Mouse (Mus musculus): ENCODE data around the gene Atg2a.

Atg2a gene

DNA sequence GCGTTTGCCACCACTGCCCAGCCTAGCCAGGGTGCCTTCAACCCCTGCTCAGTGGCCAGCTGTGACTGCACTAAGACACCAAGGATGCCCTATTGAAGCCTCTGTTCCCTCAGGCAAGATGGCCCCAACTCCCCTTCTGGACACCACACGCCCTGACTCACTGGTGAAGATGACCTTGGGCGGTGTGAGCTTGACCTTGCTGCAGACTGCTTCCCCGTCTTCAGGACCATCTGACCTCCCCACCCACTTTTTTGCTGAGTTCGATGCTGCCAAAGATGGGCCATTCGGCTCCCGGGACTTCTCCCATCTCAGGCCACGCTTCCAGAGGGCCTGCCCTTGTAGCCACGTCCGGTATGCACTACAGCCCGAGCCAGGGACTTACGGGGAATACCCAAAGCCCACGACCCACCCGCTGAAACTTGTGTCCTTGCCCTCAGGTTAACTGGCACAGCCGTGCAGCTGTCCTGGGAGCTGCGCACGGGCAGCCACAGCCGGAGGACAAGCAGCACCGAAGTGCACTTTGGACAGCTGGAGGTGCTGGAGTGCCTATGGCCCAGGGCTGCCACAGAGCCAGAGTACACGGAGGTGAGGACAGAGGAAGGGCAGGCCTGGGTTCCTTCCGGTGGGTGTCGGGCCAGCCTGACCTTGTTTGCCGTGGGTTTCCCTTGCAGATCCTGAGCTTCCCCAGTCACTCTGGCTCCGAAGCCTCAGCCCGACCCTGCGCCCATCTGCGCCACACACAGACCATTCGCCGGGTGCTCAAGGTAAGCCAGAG, 6.2 kb downstream of the Atg2a start:
- DNase-seq, result no peak

DNA sequence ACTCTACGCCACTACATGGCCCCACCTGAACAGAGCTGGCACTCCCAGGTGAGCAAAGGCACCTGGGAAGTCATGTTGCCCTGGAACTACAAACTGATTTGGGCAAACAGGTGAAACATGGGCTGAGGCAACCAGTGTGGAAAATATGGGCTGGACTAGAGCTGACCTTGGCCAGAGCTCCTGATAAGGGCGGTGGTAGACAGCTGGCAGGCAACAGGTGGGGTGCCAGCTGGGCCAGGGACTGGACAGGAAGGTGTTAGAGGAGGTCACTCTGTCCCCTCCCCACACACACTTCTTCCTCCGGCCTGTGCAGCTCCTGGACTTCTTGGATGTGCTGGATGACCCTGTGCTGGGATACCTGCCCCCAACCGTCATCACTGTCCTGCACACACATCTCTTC, 11.6 kb downstream of the Atg2a start:
- no peak for DNase-seq

DNA sequence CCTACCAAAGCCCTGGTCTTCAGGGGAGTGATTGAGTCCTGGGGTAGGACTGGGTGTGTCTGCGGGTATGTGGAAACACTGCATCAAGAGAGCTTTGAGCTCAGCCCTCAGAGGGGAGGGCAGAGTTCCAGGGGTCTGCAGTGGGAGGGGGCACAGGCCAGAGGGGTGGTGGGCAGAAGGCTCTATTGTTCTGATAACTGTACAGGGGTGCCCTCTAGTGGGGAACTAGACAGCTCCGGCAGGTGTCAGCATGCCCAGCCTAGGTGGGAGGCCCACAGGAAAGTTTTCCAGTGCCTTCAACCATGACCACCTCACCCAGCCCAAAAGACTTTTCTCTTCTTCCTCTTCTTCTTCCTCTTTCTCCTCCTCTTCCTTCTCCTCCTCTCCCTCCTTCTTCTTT, 19.0 kb downstream of the Atg2a start:
- DNase-seq, result peak; percentile 78 to 83

DNA sequence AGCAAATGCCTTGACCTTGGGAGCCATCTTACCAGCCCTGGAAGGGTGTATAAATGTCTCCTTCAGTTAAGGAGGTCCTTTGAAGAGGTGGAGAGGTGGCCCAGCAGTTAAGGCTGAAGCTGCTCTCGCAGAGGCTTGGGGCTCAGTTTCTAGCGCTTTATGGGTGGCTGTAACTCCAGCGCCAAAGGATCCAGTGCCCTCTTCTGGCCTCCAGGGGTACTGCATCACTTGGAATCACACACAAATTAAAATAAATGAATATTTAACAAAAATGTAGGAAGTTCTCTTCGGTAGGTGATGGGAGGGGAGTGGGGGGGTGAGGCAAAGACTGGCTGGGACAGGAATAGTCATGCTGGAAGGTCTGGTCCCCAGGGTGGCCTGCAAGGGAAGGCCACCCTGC, 19.5 kb downstream of the Atg2a start:
- DNase-seq, result peak in 1 of 2 experiments; percentile 45

DNA sequence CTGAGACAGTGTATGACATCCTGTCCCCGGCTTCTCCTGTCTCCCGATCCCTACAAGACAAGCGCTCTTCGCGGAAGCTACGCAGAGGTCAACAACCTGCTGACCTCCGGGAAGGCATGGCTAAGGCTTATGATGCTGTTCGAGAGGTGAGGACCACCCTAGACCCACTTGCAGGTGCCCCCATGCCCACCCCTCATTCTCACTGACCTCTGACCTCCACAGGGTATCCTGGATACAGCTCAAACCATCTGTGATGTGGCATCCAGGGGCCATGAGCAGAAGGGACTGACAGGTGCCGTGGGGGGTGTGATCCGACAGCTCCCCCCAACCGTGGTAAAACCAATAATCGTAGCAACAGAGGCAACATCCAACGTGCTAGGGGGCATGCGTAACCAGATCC, 19.9 kb downstream of the Atg2a start:
- DNase-seq, result no peak

DNA sequence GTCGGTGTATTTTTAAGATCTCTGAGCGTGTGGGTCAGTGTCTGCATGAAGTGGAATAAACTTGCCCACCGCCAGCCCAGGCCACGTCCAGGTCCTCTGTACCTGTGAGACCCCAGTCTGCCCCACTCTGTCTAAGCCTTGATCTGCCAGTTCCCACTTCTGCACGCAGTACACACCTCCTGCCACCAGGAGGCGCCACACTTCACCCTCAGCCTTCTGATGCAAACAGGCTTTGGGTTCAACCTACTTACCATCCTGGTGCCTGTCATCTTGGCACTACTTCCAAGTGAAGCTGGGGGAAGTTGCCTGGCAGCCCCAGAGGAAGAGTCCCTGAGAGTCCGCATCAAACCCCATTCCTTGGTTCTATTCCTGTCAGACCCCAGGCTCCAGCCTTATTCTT, 20.8 kb downstream of the Atg2a start:
- DNase-seq, result peak; percentile 90 to 94

DNA sequence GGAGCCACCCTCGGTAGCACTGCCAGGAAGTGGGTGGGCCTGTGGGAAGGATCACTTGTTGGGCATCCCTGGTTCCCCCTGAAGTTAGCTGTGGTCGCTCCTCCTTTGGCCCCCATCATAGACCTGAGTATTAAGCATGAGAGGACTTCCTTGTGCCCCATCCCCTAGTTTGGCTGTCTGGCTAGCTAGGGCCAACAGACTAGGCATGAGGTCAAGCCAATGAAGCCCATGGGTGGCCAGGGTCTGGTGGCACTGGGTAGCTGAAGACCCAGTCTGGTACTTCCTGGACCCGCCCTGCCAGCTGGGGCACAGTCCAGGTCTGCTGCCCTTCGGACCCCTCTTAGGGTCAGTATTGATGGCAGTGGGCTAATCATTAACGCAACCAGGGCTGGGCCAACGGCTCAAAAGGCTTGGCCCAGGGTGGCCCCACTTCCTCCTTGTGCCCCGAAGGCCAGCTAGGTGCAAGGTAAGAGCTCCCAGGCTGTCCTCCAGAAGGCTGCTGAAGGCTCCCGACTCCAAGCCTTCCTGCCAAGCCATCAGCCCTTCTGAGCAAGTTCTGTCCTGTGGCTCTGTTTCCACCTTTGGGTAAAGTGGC, 21.5 kb downstream of the Atg2a start:
- DNase-seq, result peak in 1 of 2 experiments; percentile 36

DNA sequence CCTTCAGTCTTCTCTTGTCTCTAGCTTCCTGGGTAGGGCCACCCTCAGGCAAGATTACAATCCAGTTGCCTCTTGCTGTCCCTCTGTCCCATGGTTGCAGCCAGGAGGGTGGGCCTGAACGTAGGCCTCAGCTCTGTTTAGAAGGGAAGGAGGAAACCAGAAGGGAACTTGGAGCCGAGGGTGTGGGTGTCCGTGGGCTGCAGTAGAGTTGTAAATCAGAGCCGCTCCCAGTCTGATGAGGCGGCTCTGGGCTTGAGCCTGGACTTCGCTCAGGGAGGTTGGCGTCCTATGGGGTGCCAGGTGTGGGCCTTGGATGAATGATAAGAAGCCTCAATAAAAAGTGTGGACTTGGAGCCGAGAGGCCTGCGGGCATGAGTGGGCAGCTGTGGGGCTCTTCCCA, 22.7 kb downstream of the Atg2a start:
- peak; percentile 37 to 44 for DNase-seq

DNA sequence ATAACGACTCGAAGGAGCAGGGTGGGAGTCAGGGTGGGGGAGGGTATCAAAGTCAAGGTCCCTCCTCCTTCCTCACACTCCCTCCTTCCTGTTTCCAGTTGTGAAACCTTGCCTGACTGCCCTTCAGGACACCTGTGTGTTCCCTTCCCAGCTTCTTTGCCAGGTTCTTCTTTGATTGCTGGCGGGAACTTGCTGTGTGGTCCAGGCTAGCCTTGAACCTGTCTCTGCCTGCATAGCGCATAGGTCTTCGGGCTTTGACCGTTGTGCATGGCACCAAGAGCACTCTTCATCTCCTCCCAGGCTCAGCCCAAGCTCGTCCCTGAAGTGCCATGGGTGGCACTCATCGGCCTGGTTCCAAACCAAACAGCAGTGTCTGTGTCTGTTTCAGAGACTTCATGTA, 23.5 kb downstream of the Atg2a start:
- DNase-seq, result peak in 1 of 2 experiments; percentile 28

DNA sequence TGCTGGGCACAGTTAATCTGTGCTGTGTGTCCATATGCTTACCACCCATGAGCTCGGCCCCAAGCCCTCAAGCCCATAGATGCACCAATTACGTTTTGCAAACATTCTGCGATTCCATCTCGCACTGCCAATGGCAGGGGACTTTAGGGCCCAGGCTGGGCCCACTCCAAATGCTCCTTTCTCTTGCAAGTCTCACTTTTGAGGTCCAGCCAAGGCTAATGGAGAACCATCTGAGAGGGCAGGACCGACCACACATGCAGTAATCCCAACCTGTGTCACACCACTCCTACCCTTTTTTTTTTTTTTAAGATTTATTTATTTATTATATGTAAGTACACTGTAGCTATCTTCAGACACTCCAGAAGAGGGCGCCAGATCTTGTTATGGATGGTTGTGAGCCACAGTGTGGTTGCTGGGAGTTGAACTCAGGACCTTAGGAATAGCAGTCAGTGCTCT, 24.3 kb downstream of the Atg2a start:
- peak; percentile 72 to 79 for DNase-seq

DNA sequence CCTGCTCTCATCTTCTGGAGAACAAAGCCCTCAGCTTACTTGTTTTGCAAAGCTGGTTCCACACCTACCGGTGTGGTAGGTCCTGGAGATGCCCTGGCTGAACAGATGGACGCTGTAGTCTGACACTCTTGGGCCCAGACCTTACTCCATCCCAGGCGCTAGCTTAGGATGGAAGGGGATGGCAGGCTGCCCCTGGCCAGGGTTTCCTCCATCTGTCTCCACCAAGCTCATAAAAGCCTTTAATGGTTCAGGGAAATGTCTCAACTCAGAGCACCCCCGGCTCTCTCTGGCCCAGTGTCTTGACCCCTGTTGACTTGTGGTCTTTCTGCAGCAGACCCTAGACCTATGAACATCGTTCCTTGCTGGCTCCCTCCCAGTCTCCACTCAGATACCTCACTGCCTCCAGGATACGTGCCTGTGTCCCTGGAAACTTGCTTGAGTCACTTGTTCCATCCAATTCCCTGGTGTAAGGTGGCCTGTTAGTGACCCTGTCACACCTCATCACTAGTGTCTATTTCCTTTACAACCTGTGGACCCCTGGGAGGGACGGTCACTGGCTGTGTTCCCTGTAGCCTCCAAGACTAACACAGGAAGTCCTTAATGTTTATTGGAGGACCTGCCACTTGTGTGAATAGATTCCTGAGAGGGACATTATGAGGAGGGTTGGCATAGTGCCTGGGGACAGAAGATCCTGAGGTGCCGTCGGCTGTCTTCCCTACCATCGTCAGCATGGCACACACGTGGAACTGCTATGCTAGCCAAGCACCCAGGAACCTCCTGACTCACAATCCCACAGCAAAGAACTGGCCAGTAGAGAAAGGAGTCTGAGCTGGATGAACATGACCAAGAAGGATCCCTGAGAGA, 26.1 kb downstream of the Atg2a start:
- peak; percentile 95 to 97 for DNase-seq

DNA sequence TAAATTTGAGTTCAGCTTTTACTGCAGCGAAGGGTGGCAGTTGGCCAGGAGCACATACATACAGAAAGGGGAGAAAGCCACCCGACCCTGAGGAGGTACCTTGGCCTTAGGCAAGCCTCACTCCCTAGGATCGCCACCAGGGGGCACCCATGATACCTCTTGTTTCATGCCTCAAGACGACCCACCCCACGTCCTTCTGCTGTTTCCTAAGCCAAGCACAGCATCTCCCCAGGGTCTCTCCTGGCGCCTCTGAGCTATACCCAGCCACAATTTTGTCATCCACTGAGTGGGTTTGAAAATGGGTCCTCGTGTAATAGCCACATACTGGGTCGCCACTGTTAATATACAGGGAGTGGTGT, 26.7 kb downstream of the Atg2a start:
- peak; percentile 95 to 96 for DNase-seq

DNA sequence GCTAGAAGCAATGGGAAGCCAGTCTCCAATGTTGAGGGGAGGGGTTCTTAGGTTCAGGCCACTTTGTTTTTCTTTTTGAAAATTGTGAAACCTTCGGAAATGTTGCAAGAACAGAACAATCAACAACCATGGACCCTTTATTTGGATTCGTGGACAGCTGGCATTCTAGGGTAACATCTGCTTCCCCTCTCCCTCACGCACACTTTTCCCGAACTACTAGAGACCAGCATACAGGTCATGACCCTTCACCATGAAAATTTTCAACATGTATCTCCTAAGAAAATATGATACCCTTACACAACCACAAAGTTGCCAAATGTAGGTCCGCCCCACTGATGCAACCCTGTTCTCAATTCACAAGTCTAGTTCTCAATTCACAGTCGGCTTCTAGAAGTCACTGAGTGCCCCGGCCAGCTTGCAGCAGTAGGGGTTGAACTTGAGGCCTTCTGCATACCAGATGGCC, 27.2 kb downstream of the Atg2a start:
- DNase-seq, result peak in 1 of 2 experiments; percentile 31

DNA sequence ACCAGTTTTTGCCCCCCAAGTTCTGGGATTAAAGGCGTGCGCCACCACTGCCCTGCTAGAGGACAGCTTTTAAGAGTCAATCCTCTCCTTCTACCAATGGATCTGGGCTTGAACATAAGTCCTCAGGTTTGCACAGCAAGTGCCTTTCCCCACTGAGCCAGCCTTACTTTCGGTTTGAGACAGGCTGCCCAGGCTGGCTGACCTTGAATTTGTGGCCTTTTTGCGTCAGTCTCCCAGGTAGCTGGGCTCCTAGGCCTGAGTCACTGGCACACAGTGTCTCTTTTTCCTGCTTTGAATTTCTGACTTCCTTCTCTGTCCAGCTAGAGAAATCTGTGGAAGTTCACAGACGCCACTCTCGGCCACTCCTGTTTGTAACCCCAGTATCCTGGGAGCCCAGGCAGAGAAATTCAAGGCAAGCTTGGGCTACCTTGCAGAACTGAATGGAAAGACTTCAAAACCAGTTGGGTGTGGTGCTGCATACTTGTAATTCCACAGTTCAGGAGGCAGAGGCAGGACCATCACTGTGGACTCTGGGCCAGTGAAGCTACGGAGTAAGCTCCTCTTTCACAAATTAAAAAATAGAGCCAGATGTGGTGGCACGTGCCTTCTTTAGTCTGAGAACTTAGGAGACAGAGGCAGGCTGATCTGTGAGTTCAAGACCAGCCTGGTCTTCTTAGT, 28.5 kb downstream of the Atg2a start:
- no peak for DNase-seq

DNA sequence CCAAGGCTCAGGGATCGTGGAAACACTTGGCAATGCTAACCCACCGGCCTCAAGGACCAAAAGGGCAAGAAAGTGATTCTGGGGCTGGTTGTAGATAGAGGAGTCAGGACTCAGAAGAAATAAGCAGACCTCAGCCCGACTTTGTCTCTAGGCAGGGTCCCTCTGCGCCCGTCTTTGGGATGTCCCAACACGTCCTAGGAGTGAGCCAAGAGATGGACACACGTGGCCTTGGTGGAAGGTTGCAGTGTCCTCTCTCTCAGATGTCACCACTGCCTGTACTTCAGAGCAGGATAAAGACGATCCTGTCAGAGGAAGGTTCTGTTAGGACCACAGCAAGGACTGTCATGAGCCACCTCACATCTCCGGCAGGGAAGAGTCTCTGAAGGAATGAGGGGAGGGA, 29.2 kb downstream of the Atg2a start:
- no peak for DNase-seq

DNA sequence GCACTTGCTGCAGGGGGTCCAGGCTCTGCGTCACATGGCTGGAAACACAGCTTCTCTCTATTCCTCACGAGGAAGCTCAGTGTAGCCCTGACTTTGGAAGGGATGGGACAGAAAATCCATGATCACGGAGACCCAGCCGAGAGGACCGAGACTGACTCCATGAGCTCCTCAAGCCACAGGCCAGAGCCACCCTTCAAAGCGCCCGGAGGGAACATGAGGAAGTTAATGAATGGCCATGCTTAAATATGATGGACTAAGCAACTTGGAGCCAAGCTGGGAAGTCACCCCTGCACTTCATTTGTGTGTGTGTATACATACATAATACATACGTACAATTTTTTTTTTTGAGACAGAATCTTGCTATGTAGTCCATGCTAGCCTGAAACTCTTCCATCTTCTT, 29.7 kb downstream of the Atg2a start:
- no peak for DNase-seq

DNA sequence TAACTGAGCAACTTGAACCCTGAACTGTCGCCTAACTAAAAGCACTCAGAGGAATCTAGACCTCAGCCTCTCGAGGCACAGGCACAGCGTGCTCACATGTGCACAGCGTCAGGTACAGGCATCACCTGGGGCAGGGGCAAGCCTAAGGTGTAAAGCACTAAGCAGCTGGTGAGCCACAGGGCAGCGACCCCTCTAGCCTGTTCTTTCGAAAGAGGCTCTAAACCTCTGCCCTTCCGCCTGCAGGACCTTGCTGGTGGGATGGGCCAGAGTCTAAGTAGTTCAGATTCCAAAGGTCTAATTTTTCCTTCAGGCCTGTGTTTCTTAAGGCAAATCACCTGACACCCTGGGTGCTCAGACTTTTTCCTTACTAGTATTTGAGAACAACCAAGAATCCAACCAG, 30.6 kb downstream of the Atg2a start:
- DNase-seq, result no peak

DNA sequence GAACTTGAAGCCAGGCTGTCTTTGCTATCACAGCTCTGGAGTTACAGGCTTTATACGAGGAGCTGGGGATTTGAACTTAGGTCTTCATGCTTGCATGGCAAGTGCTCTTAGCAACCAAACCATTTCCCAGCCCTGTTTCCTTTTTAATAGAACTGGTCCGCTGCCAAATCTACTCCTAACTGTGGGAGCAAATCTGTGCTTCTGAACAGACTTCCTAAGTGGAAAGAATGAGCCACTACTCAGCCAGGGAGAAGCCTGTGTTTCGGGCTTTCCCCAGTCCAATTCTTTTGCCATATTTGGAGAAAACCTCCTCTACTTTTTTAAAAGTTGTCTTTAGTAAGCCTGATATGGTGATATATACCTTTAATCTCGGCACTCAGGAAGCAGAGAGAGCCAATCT, 31.3 kb downstream of the Atg2a start:
- peak in 1 of 2 experiments; percentile 49 for DNase-seq

DNA sequence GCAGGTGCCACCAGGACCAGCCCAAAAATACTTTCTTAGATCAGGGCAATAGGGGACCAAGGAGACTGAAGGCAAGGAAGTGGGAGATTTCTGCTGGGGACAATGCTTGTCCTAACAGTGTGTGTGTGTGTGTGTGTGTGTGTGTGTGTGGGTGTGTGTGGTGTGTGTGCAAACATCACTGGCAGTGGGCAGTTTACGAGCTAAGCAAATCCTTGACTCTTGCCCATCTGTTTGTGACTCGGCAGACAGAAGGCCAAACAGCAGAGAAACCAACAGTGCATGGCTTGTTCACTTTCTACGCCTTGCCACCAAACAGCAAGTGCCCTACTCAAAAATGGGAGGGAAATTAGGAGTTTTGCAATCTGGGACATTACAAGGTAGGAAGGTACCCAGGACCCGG, 32.1 kb downstream of the Atg2a start:
- DNase-seq, result peak; percentile 54 to 61

DNA sequence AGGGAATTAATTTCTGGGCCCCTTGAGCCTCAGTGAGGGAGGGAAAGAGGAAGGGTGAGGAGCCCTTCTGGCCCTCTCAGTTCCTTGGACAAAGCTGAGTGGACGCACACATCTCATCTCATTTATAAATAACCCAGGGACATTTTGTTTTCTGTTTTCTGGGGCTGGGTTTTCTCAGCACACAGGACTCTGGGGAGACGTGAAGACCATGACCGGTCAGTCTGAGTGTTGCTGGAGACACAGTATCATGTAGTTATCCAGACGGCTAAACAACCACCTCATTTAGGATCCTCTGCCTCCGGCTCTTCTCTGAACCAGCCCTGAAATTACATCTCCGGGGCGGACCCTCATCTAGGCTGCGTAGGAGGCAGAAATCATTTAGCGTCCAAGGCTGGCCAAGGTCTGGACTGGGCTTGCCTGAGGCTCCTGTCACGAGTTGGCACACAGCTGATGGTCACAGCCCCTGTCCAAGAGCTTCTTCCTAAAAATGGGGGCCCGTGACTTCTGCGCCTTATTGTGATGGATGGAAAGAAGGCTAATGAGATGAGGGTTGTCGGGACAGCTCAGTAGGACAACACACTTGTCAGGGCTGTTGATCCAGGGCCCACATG, 32.6 kb downstream of the Atg2a start:
- DNase-seq, result peak; percentile 66 to 73

DNA sequence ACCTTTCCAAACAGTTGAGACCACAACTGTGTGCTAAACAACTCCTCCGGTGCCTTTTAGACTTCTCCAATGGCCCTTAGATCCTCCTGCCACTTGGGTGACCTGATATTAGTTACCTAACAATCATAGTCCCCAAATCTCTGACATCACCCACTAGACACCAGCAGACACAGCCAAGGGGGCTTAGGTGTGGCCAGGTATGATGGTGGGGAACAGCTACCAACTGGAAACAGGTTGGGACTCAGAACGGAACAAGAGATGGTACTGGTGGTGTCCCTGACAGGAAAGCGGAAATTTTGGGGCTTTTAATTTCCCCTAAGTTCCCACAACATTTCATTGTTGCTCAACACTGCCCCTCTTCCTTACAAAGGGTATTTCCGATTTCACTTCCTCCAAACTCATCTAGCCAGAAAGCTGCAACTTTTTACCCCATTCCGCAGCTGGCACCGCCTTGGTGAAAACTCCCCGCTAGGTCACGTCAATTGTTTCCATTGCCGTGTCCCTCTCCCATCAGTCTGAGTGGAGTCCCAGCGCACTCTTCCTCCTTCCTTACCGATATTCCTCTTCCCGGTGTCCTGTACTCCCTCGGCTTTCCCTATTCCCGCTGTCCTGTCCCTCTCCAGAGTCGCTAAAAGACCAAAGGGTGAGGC, 34.4 kb downstream of the Atg2a start:
- peak in 1 of 2 experiments; percentile 39 for DNase-seq
